Mouse (Mus musculus): Measurements from ENCODE around the gene Dusp1.

Dusp1 gene

GRCm38 (mm10) chr17:26458049-26458448 is 103.9 kb downstream of the Dusp1 start:
- no peak for DNase-seq

- no peak for DNase-seq
These were observed 104.4 kb downstream of the Dusp1 start for GRCm38 (mm10) chr17:26457506-26457905.
